Mouse (Mus musculus) midbrain, embryonic 16.5 days (tissue): ENCODE results near the gene Bicdl1. TPM values are rescaled to one million over a fixed set of nuclear protein-coding genes. Genes with fewer than 3 reads are reported as not detected.
A peak's percentile ranks its signal among the peaks of the same experiment; 100 is the strongest.

Experiments used
- ATAC-seq: fragments of 200-750 bp; cut with Nextera tagmentation; 2 replicates; pipeline ENCODE4 v1.8.0; 2017; ENCODE audit warnings: moderate TSS enrichment
- H3K27ac ChIP-seq: fragments of 300-500 bp; sonication (generic); 2 replicates; pipeline ENCODE4 v1.5.1; 2014; ENCODE audit warnings: mild to moderate bottlenecking, low read length, mixed read lengths
- H3K27me3 ChIP-seq: fragments of 300-500 bp; sonication (generic); 2 replicates; pipeline ENCODE4 v1.6.1; 2014; ENCODE audit warnings: low read depth, low read length, mixed read lengths; ENCODE audit not compliant: control insufficient read depth, insufficient read depth
- H3K36me3 ChIP-seq: fragments of 300-500 bp; sonication (generic); 2 replicates; pipeline ENCODE4 v1.6.1; 2014; ENCODE audit warnings: mild to moderate bottlenecking, low read length, moderate library complexity, mixed read lengths; ENCODE audit not compliant: control insufficient read depth, insufficient read depth
- H3K4me1 ChIP-seq: fragments of 300-500 bp; sonication (generic); 2 replicates; pipeline ENCODE4 v1.6.1; 2014; ENCODE audit warnings: mild to moderate bottlenecking, low read length, mixed read lengths; ENCODE audit not compliant: control insufficient read depth, insufficient read depth
- H3K4me2 ChIP-seq: fragments of 300-500 bp; sonication (generic); 2 replicates; pipeline ENCODE4 v1.6.1; 2014; ENCODE audit warnings: mild to moderate bottlenecking, low read length, mixed read lengths
- H3K4me3 ChIP-seq: fragments of 300-500 bp; sonication (generic); 2 replicates; pipeline ENCODE4 v1.5.1; 2014; ENCODE audit warnings: low read depth, mild to moderate bottlenecking, low read length, moderate library complexity, mixed read lengths
- H3K9ac ChIP-seq: fragments of 300-500 bp; sonication (generic); 2 replicates; pipeline ENCODE4 v1.6.1; 2014; ENCODE audit warnings: low read depth, low read length, mixed read lengths
- H3K9me3 ChIP-seq: fragments of 300-500 bp; sonication (generic); replicated peaks from 2 replicates; pipeline ENCODE4 v1.6.1; 2014; ENCODE audit warnings: mild to moderate bottlenecking, low read length, mixed read lengths; ENCODE audit not compliant: control insufficient read depth, poor library complexity, severe bottlenecking
- WGBS: fragments of 180-500 bp; shearing (Covaris S2); extraction: QIAGEN DNeasy Blood & Tissue Kit; methylation state at CpG from one replicate; pipeline ENCODE4 v1.1.7; 2014; 5-methylcytosine and 5-hydroxymethylcytosine counted together
- polyA plus RNA-seq: library from polyadenylated mRNA; unstranded; fragments of >200 nt; fragmentation: Nextera tagmentation; extraction: Ambion mirVana; gene quantifications from 2 replicates; pipeline ENCODE4 v1.2.1, GENCODE M21; 2015

The Bicdl1 gene
- polyA plus RNA-seq, 1 experiment from 2014 or later = 40.2 TPM

DNA sequence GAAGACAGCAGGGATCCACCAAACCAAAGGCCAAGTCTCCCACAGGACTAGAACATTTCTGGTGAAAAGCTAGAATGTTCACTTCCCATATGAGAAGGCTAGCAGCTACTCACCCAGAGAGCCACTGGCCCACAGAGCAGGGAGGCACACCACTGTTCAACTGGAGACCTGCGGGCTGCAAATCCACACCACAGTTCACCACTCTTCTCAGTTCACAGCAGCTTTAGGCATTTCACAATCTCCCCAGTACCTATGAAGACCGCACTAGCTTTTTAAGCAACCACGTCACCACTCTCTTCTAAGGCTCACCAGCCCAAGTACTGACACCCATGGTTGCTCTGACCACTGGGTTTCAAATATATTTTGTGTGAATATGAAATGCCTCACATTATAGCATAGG lies 13.7 kb downstream of the Bicdl1 start:
- H3K36me3 ChIP-seq = no peaks in the 10 kb centered on the region
- no peak overlapping the region for H3K9ac ChIP-seq
- no peak overlapping the region for H3K4me2 ChIP-seq
- H3K4me3 ChIP-seq = no peak overlapping the region
- no peak overlapping the region for H3K27ac ChIP-seq
- peaks cover 7% of the 10 kb centered on the region; the same call in 1 of the 2 replicates for H3K4me1 ChIP-seq
- no peaks in the 10 kb centered on the region for H3K9me3 ChIP-seq
- WGBS = 93% methylated on average over 3 of the region's 3 CpGs
- no peaks in the 10 kb centered on the region for H3K27me3 ChIP-seq
- no peak for ATAC-seq

DNA sequence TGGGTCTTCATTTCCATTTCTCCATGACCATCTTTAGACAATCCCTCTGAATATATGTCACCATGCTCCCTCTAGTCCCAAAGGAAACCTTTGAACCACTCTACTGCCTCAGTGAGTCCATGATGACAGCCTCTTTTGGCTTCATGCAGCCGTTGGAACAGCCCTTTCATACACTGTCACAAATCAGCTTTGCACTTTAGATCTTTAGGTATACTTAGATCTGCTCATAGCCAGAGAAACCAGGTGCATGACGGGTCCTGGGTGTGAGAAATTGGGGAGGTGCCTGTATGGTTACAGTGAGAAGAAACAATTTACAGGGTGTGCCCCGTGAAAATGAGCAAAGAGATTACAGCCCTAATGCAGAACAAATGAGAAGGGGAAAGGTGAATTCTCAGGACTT lies 14.3 kb downstream of the Bicdl1 start:
- Histone ChIP-seq H3K4me1 (peaks cover 10% of the 10 kb centered on the region), H3K27me3 (no peaks in the 10 kb centered on the region), H3K9me3 (no peaks in the 10 kb centered on the region), H3K4me3 (no peak overlapping the region), H3K27ac (no peak overlapping the region), H3K4me2 (no peak overlapping the region), H3K9ac (no peak overlapping the region), H3K36me3 (no peaks in the 10 kb centered on the region)
- ATAC-seq = no peak
- 89% methylated on average over 3 of the region's 3 CpGs for WGBS

DNA sequence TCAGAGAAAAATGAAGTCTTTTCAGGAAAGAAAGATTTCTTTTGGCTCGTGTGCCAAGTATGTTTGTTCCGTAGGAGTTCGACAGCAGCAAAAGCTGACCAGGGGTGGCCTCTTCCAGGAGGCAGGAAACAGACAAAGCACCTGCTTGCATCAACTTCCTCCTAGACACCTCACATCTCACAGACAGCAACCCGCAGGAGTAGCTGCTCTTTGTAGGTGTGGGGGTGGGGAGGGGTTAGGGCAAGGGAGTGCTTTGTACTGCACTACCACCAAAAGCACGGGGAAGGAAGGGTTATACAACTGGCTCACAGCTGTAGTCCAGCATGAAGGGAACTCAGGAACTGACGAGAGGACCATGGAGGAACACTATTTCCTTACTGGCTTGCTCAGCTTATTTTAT lies 15.0 kb downstream of the Bicdl1 start:
- H3K4me3 ChIP-seq = no peak overlapping the region
- H3K4me1 ChIP-seq = peaks cover 17% of the 10 kb centered on the region
- H3K27ac ChIP-seq = no peak overlapping the region
- H3K9me3 ChIP-seq = no peaks in the 10 kb centered on the region
- H3K27me3 ChIP-seq = no peaks in the 10 kb centered on the region
- H3K36me3 ChIP-seq = no peaks in the 10 kb centered on the region
- WGBS = 79% methylated on average over 6 of the region's 6 CpGs
- no peak overlapping the region for H3K9ac ChIP-seq
- ATAC-seq = no peak
- H3K4me2 ChIP-seq = no peak overlapping the region

DNA sequence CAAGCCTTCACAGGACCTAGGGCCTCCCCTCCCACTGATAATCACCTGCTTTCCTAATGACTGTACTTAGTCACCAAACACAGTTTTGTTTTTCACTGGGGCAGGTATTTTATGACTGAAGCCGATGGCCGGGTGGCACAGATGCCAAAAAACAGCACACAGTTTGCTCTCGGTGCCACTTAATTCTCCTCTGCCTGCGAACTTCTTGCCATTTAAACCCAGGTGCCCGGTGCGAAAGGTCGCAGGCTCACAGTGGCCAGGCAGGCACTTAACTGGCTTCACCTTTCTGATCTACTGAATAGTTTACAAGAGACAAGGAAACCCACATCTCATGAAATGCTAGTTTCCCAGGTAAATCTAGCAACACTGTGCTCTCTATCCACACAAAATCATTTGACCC lies 16.7 kb downstream of the Bicdl1 start:
- no peaks in the 10 kb centered on the region for H3K36me3 ChIP-seq
- no peak overlapping the region for H3K4me3 ChIP-seq
- no peak for ATAC-seq
- H3K27me3 ChIP-seq = no peaks in the 10 kb centered on the region
- no peak overlapping the region for H3K9ac ChIP-seq
- H3K9me3 ChIP-seq = no peaks in the 10 kb centered on the region
- whole genome bisulfite sequencing = 94% methylated on average over 7 of the region's 7 CpGs
- no peak overlapping the region for H3K4me2 ChIP-seq
- no peak overlapping the region for H3K27ac ChIP-seq
- peaks cover 15% of the 10 kb centered on the region for H3K4me1 ChIP-seq

DNA sequence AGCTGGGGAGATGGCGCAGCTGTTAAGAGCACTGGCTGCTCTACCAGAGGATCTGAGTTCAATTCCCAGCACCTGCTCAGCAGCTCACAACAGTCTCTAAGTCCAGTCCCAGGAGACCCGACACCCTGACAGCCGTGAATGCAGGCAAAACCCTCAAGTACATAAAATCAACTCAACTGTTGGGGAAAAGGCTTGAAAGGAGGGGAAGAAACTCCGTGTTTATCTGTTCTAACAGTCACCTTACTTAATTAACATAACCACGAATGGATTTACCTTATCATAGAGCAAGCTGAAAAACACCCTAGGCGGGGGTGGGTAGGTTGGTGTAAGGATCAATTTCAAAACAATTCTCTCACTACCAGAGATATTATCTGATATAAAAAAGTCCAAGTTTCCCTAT lies 18.9 kb downstream of the Bicdl1 start:
- no peaks in the 10 kb centered on the region for H3K27me3 ChIP-seq
- no peak overlapping the region for H3K4me3 ChIP-seq
- ATAC-seq = no peak
- H3K36me3 ChIP-seq = no peaks in the 10 kb centered on the region
- peaks cover 15% of the 10 kb centered on the region for H3K4me1 ChIP-seq
- WGBS = 76% methylated on average over 6 of the region's 6 CpGs
- no peaks in the 10 kb centered on the region for H3K9me3 ChIP-seq
- H3K4me2 ChIP-seq = no peak overlapping the region
- no peak overlapping the region for H3K27ac ChIP-seq
- H3K9ac ChIP-seq = no peak overlapping the region

DNA sequence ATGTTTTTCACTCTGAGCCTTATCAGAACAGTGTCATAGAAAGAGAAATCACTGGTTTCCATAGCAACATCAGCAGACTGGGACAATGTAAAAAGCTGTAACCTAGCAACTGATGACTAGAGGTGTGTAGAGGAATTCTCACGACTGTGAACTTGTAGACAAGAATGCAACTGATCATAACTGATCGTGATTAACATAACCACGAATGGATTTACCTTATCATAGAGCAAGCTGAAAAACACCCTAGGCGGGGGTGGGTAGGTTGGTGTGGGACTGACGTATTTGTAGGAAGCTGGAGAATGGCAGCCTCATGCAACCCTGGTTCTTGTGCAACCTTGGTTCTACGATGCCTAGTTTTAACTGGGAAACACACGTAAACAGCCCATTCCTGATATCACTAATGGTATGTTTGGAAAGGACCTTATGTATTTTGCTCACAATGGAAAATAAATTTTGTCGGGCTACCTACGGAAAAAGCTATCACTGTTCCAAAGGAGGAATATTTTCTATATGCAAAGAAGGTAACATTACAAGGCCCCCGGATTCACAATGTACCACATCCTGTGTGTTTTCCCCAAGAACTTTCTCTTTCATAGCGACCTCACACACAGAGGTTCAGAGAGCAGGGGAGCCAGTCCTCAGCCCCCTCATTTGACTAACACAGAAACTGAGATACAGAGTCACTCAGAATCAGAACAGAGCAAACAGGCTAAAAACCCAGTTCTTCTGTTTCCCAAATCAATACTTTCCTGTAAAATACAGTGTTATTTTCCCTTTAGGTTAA lies 19.6 kb downstream of the Bicdl1 start:
- WGBS = 61% methylated on average over 11 of the region's 11 CpGs
- peak overlapping the region; percentile 2 for H3K27ac ChIP-seq

DNA sequence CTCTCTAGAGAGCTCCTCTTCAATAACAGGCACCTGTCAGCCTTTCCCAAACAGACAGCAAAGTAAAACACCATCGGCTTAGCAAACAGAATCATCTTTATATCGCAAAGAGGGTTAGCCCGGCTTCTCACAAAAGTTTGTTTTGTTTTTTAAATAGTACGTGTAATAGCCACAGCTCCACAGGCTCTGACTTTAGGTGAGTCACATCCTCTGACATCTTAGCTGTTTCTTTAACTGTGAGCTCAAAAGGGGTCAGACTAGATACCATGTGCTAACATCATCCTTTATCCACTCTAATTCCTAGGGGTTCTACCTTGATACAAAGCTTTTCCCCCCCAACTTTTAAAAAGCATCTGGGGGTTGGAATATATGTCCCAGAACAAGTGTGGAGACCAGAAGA lies 21.2 kb downstream of the Bicdl1 start:
- WGBS = 85% methylated on average over 4 of the region's 4 CpGs
- Histone ChIP-seq H3K36me3 (no peaks in the 10 kb centered on the region), H3K9me3 (no peaks in the 10 kb centered on the region), H3K4me1 (peaks cover 15% of the 10 kb centered on the region), H3K27me3 (no peaks in the 10 kb centered on the region), H3K4me3 (no peak overlapping the region), H3K9ac (no peak overlapping the region), H3K27ac (no peak overlapping the region), H3K4me2 (no peak overlapping the region)
- ATAC-seq = no peak

More for the DNA sequence above, 19.6 kb downstream of the Bicdl1 start:
- Histone ChIP-seq H3K4me1 (peaks cover 15% of the 10 kb centered on the region), H3K9ac (no peak overlapping the region), H3K27me3 (no peaks in the 10 kb centered on the region), H3K4me3 (no peak overlapping the region), H3K4me2 (peak overlapping the region; percentile 35), H3K9me3 (no peaks in the 10 kb centered on the region), H3K36me3 (no peaks in the 10 kb centered on the region)
- 0 out of 2 replicates have a peak, but pooled peaks have one; percentile 48 for ATAC-seq

DNA sequence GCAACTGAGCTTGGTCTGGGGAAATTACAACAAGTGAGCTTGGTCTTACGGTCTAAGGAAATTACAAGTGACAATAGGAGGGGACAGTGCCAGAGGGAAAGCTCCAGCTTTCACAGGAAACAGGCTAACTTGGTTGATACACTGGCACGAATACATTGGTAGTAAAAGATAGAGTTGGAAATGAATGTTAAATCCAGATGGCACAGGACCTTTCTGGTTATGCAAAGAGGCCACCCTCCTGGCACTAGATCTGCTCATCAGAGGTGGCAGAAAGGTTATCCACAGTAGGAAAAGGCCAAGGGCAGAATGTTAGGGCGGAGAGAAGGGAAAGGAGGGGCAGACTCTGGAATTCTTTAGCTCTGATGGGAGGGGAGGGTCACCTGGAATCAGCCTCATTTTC lies 22.5 kb downstream of the Bicdl1 start:
- H3K4me1 ChIP-seq = peaks cover 15% of the 10 kb centered on the region
- no peaks in the 10 kb centered on the region for H3K36me3 ChIP-seq
- WGBS = 74% methylated on average over 3 of the region's 3 CpGs
- H3K4me2 ChIP-seq = no peak overlapping the region
- H3K27me3 ChIP-seq = no peaks in the 10 kb centered on the region
- H3K4me3 ChIP-seq = no peak overlapping the region
- no peaks in the 10 kb centered on the region for H3K9me3 ChIP-seq
- no peak for ATAC-seq
- H3K9ac ChIP-seq = no peak overlapping the region
- H3K27ac ChIP-seq = no peak overlapping the region

DNA sequence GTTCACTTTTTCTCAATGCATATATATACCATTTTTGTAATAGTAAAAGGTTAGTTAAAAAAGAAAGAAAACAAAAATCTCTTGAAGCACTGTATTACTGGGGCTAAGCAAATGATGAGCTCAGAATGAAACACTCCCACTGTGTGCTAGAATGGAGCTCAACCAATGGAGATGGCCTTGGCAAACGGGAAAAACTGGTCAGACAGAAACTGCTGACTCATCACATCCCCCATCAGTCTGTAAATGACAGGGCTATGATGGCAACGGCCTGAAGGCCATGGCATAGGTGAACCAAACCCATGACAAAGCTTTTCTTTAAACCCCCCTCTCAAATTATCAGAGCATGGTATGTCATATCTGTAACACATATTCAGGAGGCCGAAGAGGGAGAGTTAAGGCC lies 29.4 kb downstream of the Bicdl1 start:
- Histone ChIP-seq H3K9me3 (no peaks in the 10 kb centered on the region), H3K27me3 (no peaks in the 10 kb centered on the region), H3K4me1 (peaks cover 8% of the 10 kb centered on the region), H3K9ac (no peak overlapping the region), H3K27ac (no peak overlapping the region), H3K36me3 (no peaks in the 10 kb centered on the region), H3K4me2 (no peak overlapping the region), H3K4me3 (no peak overlapping the region)
- ATAC-seq = no peak
- WGBS = 68% methylated on average over 3 of the region's 3 CpGs
